Mouse (Mus musculus) heart, embryonic 16.5 days (tissue): ENCODE measurements around the gene Traf3ip3. TPM values are rescaled to one million over a fixed set of nuclear protein-coding genes. Genes with fewer than 3 reads are reported as not detected.

Source experiments
- ATAC-seq: fragments of 200-750 bp; cut with Nextera tagmentation; replicated peaks from 2 replicates; pipeline ENCODE4 v1.8.0; 2017; ENCODE audit warnings: moderate number of reproducible peaks; ENCODE audit not compliant: insufficient read depth, low FRiP score; ENCODE audit errors: extremely low read depth
- H3K27ac ChIP-seq: fragments of 300-500 bp; sonication (generic); 2 replicates; pipeline ENCODE4 v1.5.1; 2014; ENCODE audit warnings: mild to moderate bottlenecking, low read length, control low read depth, moderate library complexity
- H3K27me3 ChIP-seq: fragments of 300-500 bp; sonication (generic); 2 replicates; pipeline ENCODE4 v1.6.1; 2014; ENCODE audit warnings: low read length, mixed read lengths; ENCODE audit not compliant: control insufficient read depth, insufficient read depth
- H3K36me3 ChIP-seq: fragments of 300-500 bp; sonication (generic); 2 replicates; pipeline ENCODE4 v1.6.1; 2014; ENCODE audit not compliant: control insufficient read depth, insufficient read depth
- H3K4me1 ChIP-seq: fragments of 300-500 bp; sonication (generic); 2 replicates; pipeline ENCODE4 v1.6.1; 2014; ENCODE audit warnings: low read length, mixed read lengths; ENCODE audit not compliant: control insufficient read depth, insufficient read depth
- H3K4me2 ChIP-seq: fragments of 300-500 bp; sonication (generic); 2 replicates; pipeline ENCODE4 v1.6.1; 2014; ENCODE audit warnings: low read depth, mild to moderate bottlenecking, control low read depth, low read length
- H3K4me3 ChIP-seq: fragments of 300-500 bp; sonication (generic); 2 replicates; pipeline ENCODE4 v1.5.1; 2014; ENCODE audit warnings: mild to moderate bottlenecking, control low read depth, low read length
- H3K9ac ChIP-seq: fragments of 300-500 bp; sonication (generic); 2 replicates; pipeline ENCODE4 v1.6.1; 2014; ENCODE audit warnings: low read length, control low read depth
- H3K9me3 ChIP-seq: fragments of 300-500 bp; sonication (generic); replicated peaks from 2 replicates; pipeline ENCODE4 v1.6.1; 2016; ENCODE audit warnings: low read length; ENCODE audit not compliant: control insufficient read depth
- WGBS: fragments of 180-500 bp; shearing (Covaris S2); extraction: QIAGEN DNeasy Blood & Tissue Kit; methylation state at CpG from one replicate; pipeline ENCODE4 v1.1.7; 2014; 5-methylcytosine and 5-hydroxymethylcytosine counted together
- polyA plus RNA-seq: library from polyadenylated mRNA; unstranded; fragments of >200 nt; fragmentation: Nextera tagmentation; extraction: Ambion mirVana; gene quantifications from 2 replicates; pipeline ENCODE4 v1.2.1, GENCODE M21; 2015

The Traf3ip3 gene
- polyA plus RNA-seq, 1 experiment from 2014 or later = 13.3 TPM

GRCm38 (mm10) chr1:193220408-193220807, 18.9 kb upstream of the Traf3ip3 start:
- WGBS = 51% methylated on average over 5 of the region's 5 CpGs
- Histone ChIP-seq H3K9ac (no peak overlapping the region), H3K9me3 (no peaks in the 10 kb centered on the region), H3K27me3 (no peaks in the 10 kb centered on the region), H3K4me1 (no peaks in the 10 kb centered on the region), H3K36me3 (no peaks in the 10 kb centered on the region), H3K4me2 (no peak overlapping the region), H3K4me3 (no peak overlapping the region), H3K27ac (no peak overlapping the region)
- no peak for ATAC-seq

DNA sequence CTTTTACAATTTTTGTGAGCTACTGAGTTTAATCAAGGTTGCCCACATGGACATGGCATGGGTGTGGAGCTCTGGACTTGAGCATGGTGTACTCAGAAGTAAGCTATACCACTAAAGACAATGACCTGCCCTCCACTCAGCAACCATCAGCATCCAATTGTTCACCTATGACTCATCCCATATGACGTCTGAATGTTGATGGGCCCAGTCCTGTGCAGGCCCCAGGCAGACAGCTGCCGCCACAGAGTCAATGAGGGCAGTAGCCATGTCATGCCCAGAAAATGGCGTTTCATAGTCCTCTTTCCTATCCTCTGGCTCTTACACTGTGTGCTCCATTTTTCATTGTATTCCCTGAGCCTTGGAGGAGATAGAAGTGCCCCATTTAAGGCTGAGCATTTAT, 14.5 kb upstream of the Traf3ip3 start:
- 68% methylated on average over 3 of the region's 3 CpGs for WGBS
- no peaks in the 10 kb centered on the region for H3K4me1 ChIP-seq
- no peak overlapping the region for H3K4me3 ChIP-seq
- ATAC-seq = no peak
- H3K9ac ChIP-seq = no peak overlapping the region
- H3K27ac ChIP-seq = no peak overlapping the region
- no peak overlapping the region for H3K4me2 ChIP-seq
- H3K27me3 ChIP-seq = no peaks in the 10 kb centered on the region
- no peaks in the 10 kb centered on the region for H3K36me3 ChIP-seq
- H3K9me3 ChIP-seq = no peaks in the 10 kb centered on the region

DNA sequence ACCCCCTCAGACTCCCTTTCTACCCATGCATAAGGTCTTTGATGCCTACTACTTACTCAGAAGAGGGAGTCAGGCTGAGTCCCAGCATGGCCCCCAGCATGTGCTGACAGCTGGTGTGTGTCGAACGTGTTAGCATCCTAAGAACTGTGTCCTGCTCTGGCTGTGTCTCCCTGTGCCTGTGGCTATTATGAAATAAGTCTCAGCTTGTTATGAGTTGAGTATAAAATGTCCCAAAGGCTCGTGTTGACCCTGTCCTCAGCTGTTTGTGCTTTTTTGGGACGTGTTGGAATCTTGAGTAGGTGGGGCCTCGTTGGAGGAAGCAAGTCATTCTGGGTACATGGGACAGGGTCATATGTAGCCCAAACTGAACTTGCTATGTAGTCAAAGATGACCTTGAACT, 12.6 kb upstream of the Traf3ip3 start:
- WGBS = 54% methylated on average over 5 of the region's 5 CpGs
- Histone ChIP-seq H3K4me1 (no peaks in the 10 kb centered on the region), H3K4me3 (no peak overlapping the region), H3K4me2 (no peak overlapping the region), H3K27ac (no peak overlapping the region), H3K9ac (no peak overlapping the region), H3K36me3 (no peaks in the 10 kb centered on the region), H3K27me3 (no peaks in the 10 kb centered on the region), H3K9me3 (no peaks in the 10 kb centered on the region)
- ATAC-seq = no peak

DNA sequence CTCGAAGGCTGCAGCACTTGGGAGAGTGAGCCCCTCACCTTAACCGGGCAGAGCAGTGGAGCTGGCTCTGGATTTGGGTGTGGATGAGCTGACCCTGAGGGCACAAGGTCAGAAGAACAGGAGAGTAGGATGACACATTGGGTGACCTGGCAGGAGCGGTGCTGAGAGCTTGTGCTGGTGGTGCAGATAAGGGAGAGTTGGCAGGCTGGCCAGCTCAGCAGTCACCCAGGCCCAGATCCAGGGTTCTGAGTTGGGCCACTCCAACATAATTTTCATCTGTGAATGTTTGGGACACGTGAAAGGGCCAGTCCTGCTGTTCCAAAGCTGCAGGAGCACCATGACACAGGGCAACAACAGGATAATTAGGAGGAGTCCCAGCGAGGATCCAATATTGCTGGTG, 9.9 kb upstream of the Traf3ip3 start:
- Histone ChIP-seq H3K27me3 (no peaks in the 10 kb centered on the region), H3K4me1 (no peaks in the 10 kb centered on the region), H3K9ac (no peak overlapping the region), H3K9me3 (no peaks in the 10 kb centered on the region), H3K36me3 (no peaks in the 10 kb centered on the region), H3K4me2 (no peak overlapping the region), H3K27ac (no peak overlapping the region), H3K4me3 (no peak overlapping the region)
- peak; percentile 24; the same call in 1 of the 2 replicates for ATAC-seq
- WGBS = 58% methylated on average over 5 of the region's 5 CpGs

GRCm38 (mm10) chr1:193208178-193208577, 6.7 kb upstream of the Traf3ip3 start:
- Histone ChIP-seq H3K9me3 (no peaks in the 10 kb centered on the region), H3K4me1 (no peaks in the 10 kb centered on the region), H3K9ac (no peak overlapping the region), H3K4me3 (no peak overlapping the region), H3K4me2 (no peak overlapping the region), H3K36me3 (no peaks in the 10 kb centered on the region), H3K27me3 (no peaks in the 10 kb centered on the region), H3K27ac (no peak overlapping the region)
- 33% methylated on average over 2 of the region's 2 CpGs for WGBS
- peak; percentile 63 for ATAC-seq

DNA sequence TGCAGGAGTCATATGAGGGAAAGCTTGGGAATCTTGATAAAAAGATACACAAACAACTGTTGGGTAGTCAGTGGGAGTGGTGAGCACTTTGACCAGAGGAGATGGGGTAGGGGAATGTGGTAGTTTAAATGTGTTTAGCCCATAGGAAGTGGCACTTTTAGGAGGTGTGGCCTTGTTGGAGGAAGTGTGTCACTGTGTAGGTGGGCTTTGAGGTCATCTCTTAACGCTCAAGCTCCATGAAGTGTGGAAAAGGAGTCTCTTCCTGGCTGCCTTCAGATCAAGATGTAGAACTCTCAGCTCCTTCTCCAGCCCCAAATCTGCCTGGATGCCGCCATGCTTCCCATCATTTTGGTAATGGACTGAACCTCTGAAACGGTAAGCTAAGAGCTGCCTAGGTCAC, 6.0 kb upstream of the Traf3ip3 start, which contains the start of gene Lamb3:
Gene Lamb3, plus strand, starts transcription at position 197 of the 400 bp plus-strand sequence.
- no peak within 1 kb of the TSS for H3K9ac ChIP-seq
- H3K4me2 ChIP-seq = no peak within 1 kb of the TSS
- H3K27ac ChIP-seq = no peak within 1 kb of the TSS
- no peaks in the 10 kb centered on the region for H3K36me3 ChIP-seq
- 77% methylated on average over 3 of the region's 3 CpGs for WGBS
- H3K9me3 ChIP-seq = no peaks in the 10 kb centered on the region
- no peak within 1 kb of the TSS for H3K4me3 ChIP-seq
- no peaks in the 10 kb centered on the region for H3K27me3 ChIP-seq
- ATAC-seq = no peak
- H3K4me1 ChIP-seq = no peaks in the 10 kb centered on the region

GRCm38 (mm10) chr1:193205431-193205830, 3.9 kb upstream of the Traf3ip3 start:
- Histone ChIP-seq H3K4me2 (no peak overlapping the region), H3K9ac (no peak overlapping the region), H3K9me3 (no peaks in the 10 kb centered on the region), H3K4me1 (no peaks in the 10 kb centered on the region), H3K27me3 (no peaks in the 10 kb centered on the region), H3K4me3 (no peak overlapping the region), H3K27ac (no peak overlapping the region), H3K36me3 (no peaks in the 10 kb centered on the region)
- WGBS = 92% methylated on average over 2 of the region's 2 CpGs
- no peak for ATAC-seq

DNA sequence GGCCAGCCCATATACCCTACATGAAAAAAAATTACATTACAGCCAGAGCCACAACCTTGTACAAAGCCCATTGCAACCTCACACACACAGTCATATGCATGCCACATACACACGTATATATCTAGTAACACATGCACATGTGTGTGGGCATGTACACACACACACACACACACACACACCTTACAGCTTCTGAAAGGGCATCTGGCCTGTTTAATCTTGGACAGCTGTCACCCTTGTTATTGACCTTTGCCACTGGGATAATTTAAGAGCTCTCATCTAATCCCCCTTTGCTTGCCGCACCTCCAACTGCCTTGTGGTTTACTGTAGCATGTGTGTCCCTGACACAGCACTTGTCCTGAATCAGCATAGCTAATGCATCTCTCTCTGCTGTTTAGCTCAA, 2.3 kb upstream of the Traf3ip3 start:
- no peak for ATAC-seq
- Histone ChIP-seq H3K9me3 (no peaks in the 10 kb centered on the region), H3K9ac (no peak overlapping the region), H3K4me1 (no peaks in the 10 kb centered on the region), H3K36me3 (no peaks in the 10 kb centered on the region), H3K27me3 (no peaks in the 10 kb centered on the region), H3K4me3 (no peak overlapping the region), H3K4me2 (no peak overlapping the region), H3K27ac (no peak overlapping the region)
- 67% methylated on average over 2 of the region's 2 CpGs for WGBS

GRCm38 (mm10) chr1:193200640-193201382, 692 bp downstream of the Traf3ip3 start:
- ATAC-seq = peak; percentile 28; the same call in 1 of the 2 replicates
- peak overlapping the region; percentile 58; the same call in 1 of the 2 replicates for H3K27ac ChIP-seq
- peak overlapping the region; percentile 22; the same call in 1 of the 2 replicates for H3K9ac ChIP-seq
- no peaks in the 10 kb centered on the region for H3K36me3 ChIP-seq
- no peaks in the 10 kb centered on the region for H3K4me1 ChIP-seq
- peak overlapping the region; percentile 34 for H3K4me3 ChIP-seq
- 71% methylated on average over 8 of the region's 8 CpGs for WGBS
- H3K27me3 ChIP-seq = no peaks in the 10 kb centered on the region
- H3K9me3 ChIP-seq = no peaks in the 10 kb centered on the region
- H3K4me2 ChIP-seq = peak overlapping the region; percentile 32
